Mouse (Mus musculus): Measurements from ENCODE around the gene Clec4f.

DNA sequence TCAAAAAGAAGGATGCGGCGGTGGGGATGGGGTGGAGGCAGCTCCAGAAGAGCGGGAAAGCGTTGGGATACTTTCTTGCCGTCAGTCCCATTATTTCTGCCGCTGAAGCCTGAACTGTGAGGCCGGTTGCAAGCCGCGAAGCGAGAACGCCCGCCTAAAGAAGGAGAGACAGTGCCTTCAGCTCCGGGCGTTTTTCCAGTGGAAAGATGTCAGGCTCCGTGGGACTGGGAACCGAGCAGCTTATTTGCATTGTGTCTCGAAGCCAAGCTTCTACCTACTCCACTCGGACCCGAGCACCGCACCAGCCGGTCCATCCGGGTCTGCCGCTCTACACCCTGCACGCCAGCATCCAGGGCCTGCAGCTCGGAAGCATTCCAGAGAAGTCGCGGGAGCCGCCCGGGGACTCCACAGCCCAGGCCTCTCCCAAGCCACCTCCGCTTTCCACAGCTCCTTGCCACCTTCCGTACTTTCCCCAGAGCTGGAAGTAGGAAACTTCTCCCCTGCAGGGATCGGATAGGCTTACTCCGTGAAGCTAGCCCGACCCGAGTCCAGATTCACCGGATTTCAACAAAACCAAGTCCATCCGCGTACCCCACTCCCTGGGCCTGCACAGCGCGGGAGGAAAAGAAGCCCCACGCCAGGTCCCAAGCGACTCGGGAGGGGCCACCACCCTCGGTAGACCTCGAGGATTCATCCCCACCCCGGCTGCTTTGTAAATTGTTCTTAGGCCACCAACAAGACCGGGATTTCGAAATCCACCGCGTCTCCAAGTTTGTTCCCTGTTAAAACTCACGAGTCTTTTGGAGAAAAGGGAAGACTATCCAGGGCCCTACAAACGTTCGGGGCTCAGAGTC, 46.4 kb upstream of the Clec4f start:
- TF ChIP-seq POLR2AphosphoS2 (IDR thresholded peaks at IDR 0.05; ENCODE audit: low read depth, low read length) = no peak
- no peak for TF ChIP-seq TCF12 (IDR thresholded peaks at IDR 0.05; ENCODE audit: low read depth, low read length)
- no peak for TF ChIP-seq POLR2A (IDR thresholded peaks at IDR 0.05; ENCODE audit: low read depth, low read length)
- TF ChIP-seq CTCF (conservative IDR thresholded peaks at IDR 0.05 in 1 of 2, IDR thresholded peaks at IDR 0.05 in 1 of 2; ENCODE audit: low read depth in 2 of 2, low read length in 2 of 2) = no peak
